Mouse (Mus musculus): Measurements from ENCODE around the gene Dqx1. TPM values are rescaled to one million over a fixed set of nuclear protein-coding genes. Genes with fewer than 3 reads are reported as not detected.
A peak's percentile ranks its signal among the peaks of the same experiment; 100 is the strongest.

The Dqx1 gene
- total RNA-seq, 2 experiments from 2014 or later: 0.70 to 1.1 TPM

GRCm38 (mm10) chr6:83032769-83033191, 24.9 kb upstream of the Dqx1 start:
- DNase-seq (ENCODE audit: low spot score in 2 of 2): peak in 1 of 2 experiments; percentile 51

DNA sequence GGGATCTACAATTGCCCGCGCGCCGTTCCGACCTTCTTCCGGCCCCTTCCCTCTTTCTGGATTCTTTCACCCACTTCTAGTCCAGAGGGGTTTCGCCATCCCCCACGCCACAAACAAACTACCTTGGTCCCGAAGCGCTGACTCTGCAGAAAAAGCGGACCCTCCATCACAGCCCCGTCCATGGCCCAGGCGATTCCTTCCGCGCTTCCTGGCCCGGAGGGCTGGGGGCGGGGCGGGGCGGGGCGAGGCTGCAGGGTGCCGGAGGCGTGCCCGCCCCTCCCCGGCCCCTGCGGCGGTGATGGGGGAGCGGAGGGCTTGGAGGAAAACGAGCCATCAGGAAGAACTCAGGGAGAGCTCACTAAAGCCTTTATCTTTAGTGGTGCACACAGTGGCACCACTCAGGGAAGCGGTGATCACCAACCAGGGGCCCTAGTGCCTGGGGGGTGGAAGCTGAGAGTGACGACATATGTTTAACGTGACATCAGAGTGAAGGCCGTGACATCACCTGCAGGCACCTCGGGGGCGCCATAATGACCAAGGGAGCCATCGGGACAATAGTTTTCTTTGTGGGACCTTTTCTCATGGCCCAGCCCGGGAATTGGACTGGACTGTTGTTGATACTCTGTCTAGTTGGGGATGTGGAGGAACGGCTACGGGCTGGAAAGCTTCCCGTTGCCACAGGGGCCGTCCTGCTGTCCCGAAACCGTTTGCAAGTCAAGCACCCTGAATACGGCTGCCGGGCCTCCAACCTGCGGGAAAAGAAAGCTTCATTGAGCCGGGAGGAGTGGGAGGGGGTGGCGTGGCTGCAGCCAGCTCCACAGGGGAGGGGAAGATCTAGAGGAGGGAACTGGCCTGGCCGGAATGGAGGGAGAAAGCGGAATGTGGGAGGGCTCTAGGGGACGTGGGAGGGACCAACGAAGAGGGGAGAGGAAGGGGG, 24.1 kb upstream of the Dqx1 start, which contains the start of the genes Dok1 and Loxl3:
Gene Dok1 (minus strand): TSS at position 223 of the 937 bp plus-strand sequence.
Gene Loxl3 (plus strand): TSS at position 925 of the 937 bp plus-strand sequence.
- peak; percentile 63 to 80 for DNase-seq (ENCODE audit: low spot score in 2 of 2)

- DNase-seq (ENCODE audit: low spot score in 2 of 2): no peak
These were observed 23.1 kb upstream of the Dqx1 start for GRCm38 (mm10) chr6:83034463-83035055.

DNA sequence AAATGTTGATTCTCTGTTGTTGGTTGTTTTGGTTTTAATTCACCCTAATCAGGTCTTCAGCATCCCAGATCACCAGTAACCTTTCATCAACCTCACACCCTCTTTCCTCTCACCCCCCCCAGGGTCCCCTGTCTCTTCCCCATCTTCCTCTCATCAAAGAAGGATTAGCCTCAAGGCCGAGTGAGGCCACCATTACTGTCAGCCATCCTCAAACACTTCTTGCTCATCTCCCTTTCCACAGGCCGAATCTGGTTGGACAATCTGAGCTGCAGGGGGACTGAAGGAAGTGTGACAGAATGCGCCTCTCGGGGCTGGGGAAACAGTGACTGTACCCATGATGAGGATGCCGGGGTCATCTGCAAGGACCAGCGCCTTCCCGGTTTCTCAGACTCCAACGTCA, 20.5 kb upstream of the Dqx1 start:
- DNase-seq (ENCODE audit: low spot score in 2 of 2): no peak

- peak; percentile 72 to 86 for DNase-seq (ENCODE audit: low spot score in 2 of 2)
These were observed 19.1 kb upstream of the Dqx1 start for GRCm38 (mm10) chr6:83038496-83039012.

DNA sequence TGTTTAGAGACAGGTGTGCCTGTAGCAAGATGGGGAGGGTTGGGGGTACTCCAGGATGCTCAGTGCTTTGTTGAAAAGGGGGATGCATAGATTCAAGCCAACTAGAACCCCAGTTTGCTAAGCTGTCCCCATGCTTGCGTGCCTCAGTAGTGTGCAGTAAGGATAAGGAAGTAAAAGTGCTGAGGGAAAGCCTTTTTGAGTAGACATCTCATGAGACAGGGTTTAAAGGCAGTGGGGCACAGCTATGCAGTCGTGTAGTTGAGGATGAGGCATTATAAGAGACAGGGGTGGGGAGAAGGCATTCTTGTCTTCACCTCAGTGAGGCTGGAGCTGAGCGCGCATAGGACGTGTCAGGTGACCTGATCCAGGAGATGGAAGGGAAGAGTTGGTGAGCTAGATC, 17.0 kb upstream of the Dqx1 start:
- DNase-seq (ENCODE audit: low spot score in 2 of 2): no peak

- DNase-seq (ENCODE audit: low spot score in 2 of 2): no peak
These were observed 14.1 kb upstream of the Dqx1 start for GRCm38 (mm10) chr6:83043561-83043960.

- no peak for DNase-seq (ENCODE audit: low spot score in 2 of 2)
These were observed 13.7 kb upstream of the Dqx1 start for GRCm38 (mm10) chr6:83043993-83044392.

GRCm38 (mm10) chr6:83044742-83045141, 12.9 kb upstream of the Dqx1 start:
- no peak for DNase-seq (ENCODE audit: low spot score in 2 of 2)

DNA sequence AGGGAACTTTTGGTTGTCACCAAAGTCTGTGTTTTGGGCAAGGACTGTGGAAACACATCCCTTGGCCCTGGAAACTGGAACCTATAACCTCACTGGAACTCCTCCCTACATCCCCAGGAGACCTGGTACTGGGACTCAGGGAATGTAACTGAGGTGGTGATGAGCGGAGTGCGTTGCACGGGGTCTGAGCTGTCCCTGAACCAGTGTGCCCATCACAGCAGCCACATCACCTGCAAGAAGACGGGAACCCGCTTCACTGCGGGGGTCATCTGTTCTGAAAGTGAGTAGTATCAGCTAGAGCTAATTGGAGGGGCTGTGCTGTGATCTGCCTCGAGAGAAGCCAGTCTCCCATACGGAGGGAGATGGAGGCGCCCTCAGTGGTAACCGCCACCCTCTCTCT, 8.3 kb upstream of the Dqx1 start:
- DNase-seq (ENCODE audit: low spot score in 2 of 2): no peak

DNA sequence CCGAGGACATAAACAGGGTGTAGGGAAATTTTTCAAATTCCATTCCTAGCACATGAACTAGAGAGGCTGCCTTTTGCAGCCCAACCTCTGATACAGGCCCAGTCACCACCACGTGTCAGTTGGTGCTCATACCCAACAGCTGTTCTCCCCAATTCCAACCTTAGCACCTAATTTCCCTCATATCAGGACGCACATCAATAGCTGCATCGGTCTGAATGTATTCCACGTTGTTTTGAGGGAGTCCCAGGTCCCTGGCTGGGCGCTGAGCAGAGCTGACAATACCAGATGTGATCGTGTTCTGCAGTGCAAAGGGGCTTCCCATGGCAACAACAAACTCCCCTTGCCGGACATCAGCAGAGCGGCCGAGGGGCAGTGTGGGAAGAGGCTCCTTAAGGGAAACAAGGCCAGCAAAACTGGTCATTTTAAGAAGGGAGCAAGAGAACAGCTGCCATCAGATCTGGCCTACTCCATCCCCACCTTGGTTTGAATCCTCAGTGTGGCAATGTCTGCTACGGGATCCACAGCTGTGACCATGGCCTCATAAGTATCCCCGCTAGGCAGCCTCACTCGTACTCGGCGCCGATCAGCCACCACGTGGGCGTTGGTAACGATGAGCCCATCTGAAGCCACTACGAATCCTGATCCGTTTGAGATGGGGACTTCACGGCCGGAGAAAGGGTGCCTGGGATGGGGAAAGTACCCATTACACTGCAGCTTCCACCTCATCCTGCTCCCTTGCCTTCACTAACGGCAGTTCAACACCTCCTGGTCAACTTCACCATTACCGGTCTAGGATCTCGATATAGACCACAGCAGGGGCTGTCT, 4.3 kb upstream of the Dqx1 start:
- no peak for DNase-seq (ENCODE audit: low spot score in 2 of 2)

- DNase-seq (ENCODE audit: low spot score in 2 of 2): peak; percentile 91 to 95
These were observed 3.4 kb upstream of the Dqx1 start, which contains the start of gene Aup1 for GRCm38 (mm10) chr6:83054074-83054851. Gene Aup1, plus strand, starts transcription at chr6:83054521.

DNA sequence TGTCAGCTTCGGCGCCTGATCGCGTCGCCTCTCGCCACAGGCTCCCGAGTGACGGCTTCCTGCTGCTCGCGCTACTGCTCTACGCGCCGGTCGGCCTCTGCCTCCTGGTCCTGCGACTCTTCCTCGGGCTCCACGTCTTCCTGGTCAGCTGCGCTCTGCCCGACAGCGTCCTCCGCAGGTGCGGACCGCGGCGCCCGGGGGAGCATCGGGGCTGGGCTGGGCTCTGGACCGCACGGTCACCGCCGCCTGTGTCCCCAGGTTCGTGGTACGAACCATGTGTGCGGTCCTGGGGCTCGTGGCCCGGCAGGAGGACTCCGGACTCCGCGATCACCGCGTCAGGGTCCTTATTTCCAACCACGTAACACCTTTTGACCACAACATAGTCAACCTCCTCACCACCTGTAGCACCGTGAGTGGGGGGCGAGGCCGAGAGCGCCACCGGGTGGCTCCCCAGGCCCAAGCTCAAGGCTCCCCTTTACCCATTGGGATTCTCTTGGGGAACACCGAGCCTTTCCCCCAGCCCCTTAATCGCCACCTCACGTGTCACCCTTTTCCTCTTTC, 2.7 kb upstream of the Dqx1 start, which contains the start of gene Htra2:
Gene Htra2 (minus strand): TSS at position 403 of the 561 bp plus-strand sequence.
- DNase-seq (ENCODE audit: low spot score in 2 of 2): no peak

DNA sequence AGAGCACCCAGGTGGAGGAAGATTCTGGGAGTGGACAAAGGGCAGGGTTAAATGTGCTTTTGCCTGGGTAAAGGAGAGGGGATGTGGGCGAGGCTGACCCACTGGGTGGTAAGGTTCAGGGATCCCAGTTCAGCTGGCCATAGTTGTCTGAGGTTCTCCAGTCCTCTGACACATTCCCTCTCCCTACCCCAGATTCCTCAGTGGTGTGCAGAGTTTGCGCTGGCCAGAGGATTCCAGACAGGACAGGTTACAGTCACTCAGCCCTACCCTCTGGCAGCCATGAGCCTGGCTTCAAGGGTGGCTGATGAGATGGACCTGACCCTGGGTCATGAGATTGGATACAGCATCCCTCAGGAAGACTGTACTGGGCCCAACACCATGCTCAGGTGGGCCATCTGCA, 1.1 kb downstream of the Dqx1 start:
- no peak for DNase-seq (ENCODE audit: low spot score in 2 of 2)

DNA sequence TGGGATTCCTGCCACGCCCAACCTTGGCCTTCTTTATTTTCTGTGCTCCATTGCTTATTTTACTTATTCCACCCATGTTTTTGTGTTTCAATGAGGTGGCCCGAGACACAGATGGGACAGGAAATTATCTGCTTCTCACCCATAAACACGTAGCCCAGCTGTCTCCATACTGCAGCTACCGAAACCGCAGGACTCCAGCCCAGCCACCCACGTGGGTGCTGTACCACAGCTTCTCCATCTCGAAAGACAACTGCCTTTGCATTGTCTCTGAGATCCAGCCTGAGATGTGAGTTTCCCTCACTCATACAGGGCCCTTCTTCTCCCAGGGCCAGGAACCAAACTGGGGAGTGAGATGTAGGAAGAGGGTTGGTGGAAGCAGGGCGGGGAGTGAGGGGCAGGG, 8.4 kb downstream of the Dqx1 start:
- no peak for DNase-seq (ENCODE audit: low spot score in 2 of 2)

DNA sequence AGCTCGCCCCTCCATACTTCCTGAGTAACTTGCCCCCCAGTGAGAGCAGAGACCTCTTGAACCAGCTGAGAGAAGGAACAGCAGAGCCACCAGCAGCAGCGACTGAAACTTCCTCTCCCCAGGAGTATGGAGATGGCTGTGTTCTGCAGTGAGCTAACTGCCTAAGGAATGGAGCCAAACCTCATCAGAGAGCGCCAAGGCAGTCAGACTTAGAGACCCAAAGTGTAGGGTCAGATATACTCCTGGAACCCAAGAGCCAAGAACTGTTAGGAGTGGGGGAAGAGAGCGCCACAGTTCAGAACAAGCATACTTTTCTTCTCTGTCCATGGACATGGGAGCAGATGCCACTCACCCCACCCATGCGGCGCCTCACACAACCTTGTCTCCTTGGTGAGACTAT, 8.8 kb downstream of the Dqx1 start:
- no peak for DNase-seq (ENCODE audit: low spot score in 2 of 2)

GRCm38 (mm10) chr6:83068221-83068620, 10.6 kb downstream of the Dqx1 start:
- DNase-seq (ENCODE audit: low spot score in 2 of 2): no peak

DNA sequence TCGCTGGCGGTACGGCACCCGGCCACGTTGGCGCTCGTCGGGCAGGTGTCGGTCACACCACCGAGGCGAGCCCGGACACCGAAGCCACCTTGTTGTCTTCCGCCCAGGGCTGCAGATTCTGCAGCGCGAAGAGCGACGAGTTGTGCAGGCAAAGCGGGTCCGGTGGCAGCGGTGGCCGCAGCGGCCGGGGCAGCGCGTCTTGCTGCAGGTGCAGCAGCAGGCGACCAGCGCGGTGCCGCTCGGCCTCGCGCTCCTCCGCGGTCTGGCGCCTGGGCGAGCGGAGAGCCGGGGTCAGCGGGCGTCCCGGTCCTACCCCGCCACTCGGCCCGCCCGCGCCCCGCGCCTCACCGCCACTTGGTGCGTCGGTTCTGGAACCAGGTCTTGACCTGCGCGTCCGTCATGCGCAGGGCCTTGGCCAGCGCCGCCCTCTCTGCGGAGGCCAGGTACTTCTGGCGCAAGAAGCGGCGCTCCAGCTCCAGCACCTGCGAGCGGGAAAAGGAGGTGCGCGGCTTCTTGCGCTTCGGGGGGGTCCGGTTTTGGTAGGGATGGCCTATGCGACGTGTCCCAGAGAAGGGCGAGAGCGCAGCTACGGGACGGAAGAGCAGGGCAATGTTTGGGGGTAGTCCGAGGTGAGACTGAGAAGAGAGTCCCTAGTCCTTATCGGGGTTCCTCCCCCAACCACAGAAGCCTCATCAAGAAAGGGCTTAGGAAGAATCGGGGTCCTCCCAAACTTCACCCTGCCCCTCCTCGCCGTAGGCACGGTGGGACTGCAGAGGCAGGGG, 11.3 kb downstream of the Dqx1 start:
- DNase-seq (ENCODE audit: low spot score in 2 of 2): peak in 1 of 2 experiments; percentile 18

Data from gastrocnemius, postnatal 4 days (tissue).